Mouse (Mus musculus): ENCODE measurements around the gene Jarid2. TPM values are rescaled to one million over a fixed set of nuclear protein-coding genes. Genes with fewer than 3 reads are reported as not detected.

Jarid2 gene
- polyA plus RNA-seq (2015; fragmentation: Nextera tagmentation; extraction: Ambion mirVana), result 27.4 and 33.3 TPM in 2 replicates

- Histone ChIP-seq H3K9ac (peak within 1 kb of the TSS; percentile 59), H3K4me1 (peaks cover 15% of the 10 kb centered on the region), H3K36me3 (no peaks in the 10 kb centered on the region), H3K9me3 (no peaks in the 10 kb centered on the region), H3K27me3 (no peaks in the 10 kb centered on the region), H3K4me2 (peak within 1 kb of the TSS; percentile 86), H3K4me3 (peak within 1 kb of the TSS; percentile 72), H3K27ac (peak within 1 kb of the TSS; percentile 98)
- 3% methylated on average over 31 of the region's 31 CpGs for WGBS
- ATAC-seq (ENCODE audit: insufficient number of reproducible peaks, low FRiP score, low TSS enrichment, low read depth), result no peak
Measured at GRCm38 (mm10) chr13:44729424-44729971, at the start of gene Jarid2. TSS of gene Jarid2 (plus strand) at chr13:44729474.

- Histone ChIP-seq H3K9me3 (no peaks in the 10 kb centered on the region), H3K27me3 (no peaks in the 10 kb centered on the region), H3K4me2 (no peak overlapping the region), H3K4me3 (no peak overlapping the region), H3K36me3 (no peaks in the 10 kb centered on the region), H3K9ac (no peak overlapping the region), H3K27ac (no peak overlapping the region), H3K4me1 (peaks cover 7% of the 10 kb centered on the region)
- ATAC-seq (ENCODE audit: insufficient number of reproducible peaks, low FRiP score, low TSS enrichment, low read depth), result no peak
- 50% methylated on average over 7 of the region's 7 CpGs for WGBS
Measured at GRCm38 (mm10) chr13:44681051-44681450, 48.2 kb upstream of the Jarid2 start.

- 64% methylated on average over 3 of the region's 3 CpGs for WGBS
Measured at GRCm38 (mm10) chr13:44688140-44688539, 41.1 kb upstream of the Jarid2 start.

GRCm38 (mm10) chr13:44697628-44698027, 31.6 kb upstream of the Jarid2 start:
- no peaks in the 10 kb centered on the region for H3K9me3 ChIP-seq
- H3K4me3 ChIP-seq, result no peak overlapping the region
- ATAC-seq (ENCODE audit: insufficient number of reproducible peaks, low FRiP score, low TSS enrichment, low read depth), result no peak
- 82% methylated on average over 10 of the region's 10 CpGs for WGBS
- H3K9ac ChIP-seq, result no peak overlapping the region
- no peaks in the 10 kb centered on the region for H3K27me3 ChIP-seq
- H3K4me1 ChIP-seq, result no peaks in the 10 kb centered on the region
- no peak overlapping the region for H3K27ac ChIP-seq
- no peaks in the 10 kb centered on the region for H3K36me3 ChIP-seq
- no peak overlapping the region for H3K4me2 ChIP-seq

More at GRCm38 (mm10) chr13:44688140-44688539, 41.1 kb upstream of the Jarid2 start:
- Histone ChIP-seq H3K4me2 (no peak overlapping the region), H3K9ac (no peak overlapping the region), H3K27ac (no peak overlapping the region), H3K4me1 (no peaks in the 10 kb centered on the region), H3K9me3 (no peaks in the 10 kb centered on the region), H3K36me3 (no peaks in the 10 kb centered on the region), H3K4me3 (no peak overlapping the region), H3K27me3 (no peaks in the 10 kb centered on the region)
- ATAC-seq (ENCODE audit: insufficient number of reproducible peaks, low FRiP score, low TSS enrichment, low read depth), result no peak

- Histone ChIP-seq H3K9me3 (no peaks in the 10 kb centered on the region), H3K4me2 (no peak overlapping the region), H3K9ac (no peak overlapping the region), H3K36me3 (no peaks in the 10 kb centered on the region), H3K4me3 (no peak overlapping the region), H3K27me3 (no peaks in the 10 kb centered on the region), H3K4me1 (no peaks in the 10 kb centered on the region), H3K27ac (no peak overlapping the region)
- no peak for ATAC-seq (ENCODE audit: insufficient number of reproducible peaks, low FRiP score, low TSS enrichment, low read depth)
- WGBS, result 78% methylated on average over 15 of the region's 15 CpGs
Measured at GRCm38 (mm10) chr13:44704036-44704801, 25.1 kb upstream of the Jarid2 start.

GRCm38 (mm10) chr13:44705031-44705742, 24.1 kb upstream of the Jarid2 start:
- Histone ChIP-seq H3K27ac (no peak overlapping the region), H3K9me3 (no peaks in the 10 kb centered on the region), H3K9ac (no peak overlapping the region), H3K4me3 (no peak overlapping the region), H3K36me3 (no peaks in the 10 kb centered on the region), H3K4me1 (no peaks in the 10 kb centered on the region), H3K27me3 (no peaks in the 10 kb centered on the region), H3K4me2 (no peak overlapping the region)
- ATAC-seq (ENCODE audit: insufficient number of reproducible peaks, low FRiP score, low TSS enrichment, low read depth), result no peak
- WGBS, result 49% methylated on average over 14 of the region's 14 CpGs

- H3K9ac ChIP-seq, result no peak overlapping the region
- H3K27me3 ChIP-seq, result no peaks in the 10 kb centered on the region
- H3K9me3 ChIP-seq, result no peaks in the 10 kb centered on the region
- 59% methylated on average over 7 of the region's 7 CpGs for WGBS
- H3K4me2 ChIP-seq, result no peak overlapping the region
- no peak overlapping the region for H3K27ac ChIP-seq
- H3K4me3 ChIP-seq, result no peak overlapping the region
- ATAC-seq (ENCODE audit: insufficient number of reproducible peaks, low FRiP score, low TSS enrichment, low read depth), result no peak
- no peaks in the 10 kb centered on the region for H3K36me3 ChIP-seq
- H3K4me1 ChIP-seq, result no peaks in the 10 kb centered on the region
Measured at GRCm38 (mm10) chr13:44705743-44706044, 23.6 kb upstream of the Jarid2 start.

- Histone ChIP-seq H3K36me3 (no peaks in the 10 kb centered on the region), H3K9ac (no peak overlapping the region), H3K27me3 (no peaks in the 10 kb centered on the region), H3K27ac (no peak overlapping the region), H3K4me2 (no peak overlapping the region), H3K9me3 (no peaks in the 10 kb centered on the region), H3K4me1 (no peaks in the 10 kb centered on the region; the same call in 1 of the 2 replicates), H3K4me3 (no peak overlapping the region)
- no peak for ATAC-seq (ENCODE audit: insufficient number of reproducible peaks, low FRiP score, low TSS enrichment, low read depth)
- WGBS, result 78% methylated on average over 10 of the region's 10 CpGs
Measured at GRCm38 (mm10) chr13:44706206-44706915, 22.9 kb upstream of the Jarid2 start.

- no peak overlapping the region for H3K4me2 ChIP-seq
- H3K4me1 ChIP-seq, result no peaks in the 10 kb centered on the region; the same call in none of the 2 replicates
- H3K9me3 ChIP-seq, result no peaks in the 10 kb centered on the region
- H3K27ac ChIP-seq, result no peak overlapping the region
- WGBS, result 72% methylated on average over 5 of the region's 5 CpGs
- H3K27me3 ChIP-seq, result no peaks in the 10 kb centered on the region
- ATAC-seq (ENCODE audit: insufficient number of reproducible peaks, low FRiP score, low TSS enrichment, low read depth), result no peak
- no peak overlapping the region for H3K9ac ChIP-seq
- no peak overlapping the region for H3K4me3 ChIP-seq
- H3K36me3 ChIP-seq, result no peaks in the 10 kb centered on the region
Measured at GRCm38 (mm10) chr13:44707176-44707575, 22.1 kb upstream of the Jarid2 start.

GRCm38 (mm10) chr13:44708336-44709017, 20.8 kb upstream of the Jarid2 start:
- Histone ChIP-seq H3K4me1 (no peaks in the 10 kb centered on the region; the same call in none of the 2 replicates), H3K9me3 (no peaks in the 10 kb centered on the region), H3K4me2 (no peak overlapping the region), H3K27ac (no peak overlapping the region), H3K9ac (no peak overlapping the region), H3K4me3 (no peak overlapping the region), H3K36me3 (no peaks in the 10 kb centered on the region), H3K27me3 (no peaks in the 10 kb centered on the region)
- WGBS, result 94% methylated on average over 14 of the region's 14 CpGs
- no peak for ATAC-seq (ENCODE audit: insufficient number of reproducible peaks, low FRiP score, low TSS enrichment, low read depth)

GRCm38 (mm10) chr13:44709747-44710480, 19.4 kb upstream of the Jarid2 start:
- Histone ChIP-seq H3K27ac (peak overlapping the region; percentile 14; the same call in 1 of the 2 replicates), H3K4me2 (no peak overlapping the region), H3K9ac (no peak overlapping the region), H3K4me1 (no peaks in the 10 kb centered on the region; the same call in none of the 2 replicates), H3K36me3 (no peaks in the 10 kb centered on the region), H3K4me3 (no peak overlapping the region), H3K27me3 (no peaks in the 10 kb centered on the region), H3K9me3 (no peaks in the 10 kb centered on the region)
- WGBS, result 62% methylated on average over 8 of the region's 8 CpGs
- no peak for ATAC-seq (ENCODE audit: insufficient number of reproducible peaks, low FRiP score, low TSS enrichment, low read depth)
